Mouse (Mus musculus): ENCODE measurements around the gene Ddx39b. TPM values are rescaled to one million over a fixed set of nuclear protein-coding genes. Genes with fewer than 3 reads are reported as not detected.

The Ddx39b gene
- polyA plus RNA-seq, 1 experiment, result 18.8 TPM

GRCm38 (mm10) chr17:35239700-35240099 lies 1.8 kb upstream of the Ddx39b start:
- no peaks in the 10 kb centered on the region for H3K27me3 ChIP-seq (ENCODE audit: control insufficient read depth)
- peaks cover 21% of the 10 kb centered on the region for H3K36me3 ChIP-seq (ENCODE audit: control insufficient read depth)
- TF ChIP-seq TAL1 (IDR thresholded peaks at IDR 0.05; ENCODE audit: low read length) (no peak), GATA1 (IDR thresholded peaks at IDR 0.05; ENCODE audit: low read length) (no peak)
- H3K9me3 ChIP-seq (ENCODE audit: control insufficient read depth, low read length), result no peaks in the 10 kb centered on the region
- no peak overlapping the region for H3K4me3 ChIP-seq (replicated peaks)
- peaks cover 64% of the 10 kb centered on the region for H3K4me1 ChIP-seq (ENCODE audit: control insufficient read depth)

GRCm38 (mm10) chr17:35240384-35241304 lies 902 bp upstream of the Ddx39b start:
- Histone ChIP-seq H3K27me3 (ENCODE audit: control insufficient read depth) (no peaks in the 10 kb centered on the region), H3K9me3 (ENCODE audit: control insufficient read depth, low read length) (no peaks in the 10 kb centered on the region), H3K36me3 (ENCODE audit: control insufficient read depth) (peaks cover 30% of the 10 kb centered on the region), H3K4me1 (ENCODE audit: control insufficient read depth) (peaks cover 65% of the 10 kb centered on the region), H3K4me3 (replicated peaks) (peak overlapping the region; percentile 82)
- no peak for TF ChIP-seq GATA1 (IDR thresholded peaks at IDR 0.05; ENCODE audit: low read length)
- no peak for TF ChIP-seq TAL1 (IDR thresholded peaks at IDR 0.05; ENCODE audit: low read length)

DNA sequence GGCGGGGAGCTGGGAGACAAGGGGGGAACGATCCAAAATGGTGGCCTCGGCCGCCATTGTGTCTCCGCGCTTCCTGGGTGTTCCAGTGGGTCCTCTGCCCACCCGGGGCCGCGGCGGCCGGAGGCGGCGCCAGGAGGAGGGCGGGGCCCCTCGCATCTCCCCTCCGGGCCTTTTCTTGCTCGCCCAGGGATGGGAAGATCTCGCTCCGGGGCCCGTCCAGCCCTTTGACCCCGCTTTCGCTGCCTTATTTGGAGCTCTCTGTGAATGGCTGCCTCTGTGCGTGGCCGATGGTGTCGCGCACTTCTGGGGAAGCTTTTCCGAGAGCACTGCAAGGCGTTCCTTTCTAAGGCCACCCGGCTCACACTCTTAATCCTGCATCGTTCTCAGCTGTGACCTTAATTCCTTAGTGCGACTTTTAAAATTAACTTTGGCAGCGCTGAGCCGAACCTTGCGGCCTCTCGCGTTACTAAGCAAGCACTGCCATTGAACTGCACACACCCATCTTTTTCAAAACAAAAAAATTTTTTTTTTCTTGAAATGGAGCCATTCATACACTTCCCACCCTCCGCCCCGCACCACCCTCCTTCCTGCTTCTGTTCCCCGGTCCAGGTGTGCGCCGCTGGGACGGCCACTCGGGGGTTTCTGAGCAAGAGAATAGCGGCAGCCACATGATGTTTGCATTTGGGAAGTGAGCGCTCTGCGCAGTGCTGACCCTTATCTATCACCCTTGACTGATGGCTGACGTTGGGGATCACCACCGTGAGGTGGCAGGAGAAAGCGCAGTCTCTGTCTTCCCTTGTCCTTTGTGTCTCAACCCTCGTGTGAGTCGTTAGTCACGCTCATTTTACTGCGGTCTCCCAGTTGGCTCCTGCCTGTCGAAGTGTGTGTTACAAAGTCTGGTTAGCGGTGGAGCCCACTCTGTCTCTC lies 732 bp downstream of the Ddx39b start:
- TF ChIP-seq GATA1 (IDR thresholded peaks at IDR 0.05; ENCODE audit: low read length), result peak; percentile 82
- no peak for TF ChIP-seq TAL1 (IDR thresholded peaks at IDR 0.05; ENCODE audit: low read length)
- no peaks in the 10 kb centered on the region for H3K27me3 ChIP-seq (ENCODE audit: control insufficient read depth)
- peaks cover 47% of the 10 kb centered on the region for H3K36me3 ChIP-seq (ENCODE audit: control insufficient read depth)
- H3K4me1 ChIP-seq (ENCODE audit: control insufficient read depth), result peaks cover 61% of the 10 kb centered on the region
- no peaks in the 10 kb centered on the region for H3K9me3 ChIP-seq (ENCODE audit: control insufficient read depth, low read length)
- H3K4me3 ChIP-seq (replicated peaks), result peak overlapping the region; percentile 82

GRCm38 (mm10) chr17:35243086-35243485 lies 1.5 kb downstream of the Ddx39b start:
- H3K4me1 ChIP-seq (ENCODE audit: control insufficient read depth), result peaks cover 61% of the 10 kb centered on the region
- peak overlapping the region; percentile 82 for H3K4me3 ChIP-seq (replicated peaks)
- no peaks in the 10 kb centered on the region for H3K9me3 ChIP-seq (ENCODE audit: control insufficient read depth, low read length)
- H3K36me3 ChIP-seq (ENCODE audit: control insufficient read depth), result peaks cover 55% of the 10 kb centered on the region
- TF ChIP-seq TAL1 (IDR thresholded peaks at IDR 0.05; ENCODE audit: low read length) (no peak), GATA1 (IDR thresholded peaks at IDR 0.05; ENCODE audit: low read length) (no peak)
- no peaks in the 10 kb centered on the region for H3K27me3 ChIP-seq (ENCODE audit: control insufficient read depth)

DNA sequence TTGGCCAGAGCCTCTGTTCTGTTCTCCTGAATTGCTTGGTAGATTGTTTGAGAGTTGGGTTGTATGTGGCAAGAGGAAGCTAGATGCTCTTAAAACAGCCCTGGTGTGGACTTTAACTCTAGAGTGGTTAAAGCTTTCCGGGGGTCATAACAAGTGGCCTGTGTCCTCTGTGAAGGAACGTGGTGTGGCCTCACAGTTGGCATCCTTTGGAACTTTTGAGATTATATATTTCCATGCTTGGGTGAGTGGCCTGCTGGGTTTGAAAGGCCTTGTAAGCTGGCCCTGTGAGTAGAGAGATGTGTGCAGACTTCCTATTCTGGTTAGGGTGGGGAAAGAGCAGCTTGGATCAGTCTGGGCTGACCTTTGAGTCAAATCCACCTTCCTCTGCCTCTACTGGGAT lies 3.5 kb downstream of the Ddx39b start:
- TF ChIP-seq TAL1 (IDR thresholded peaks at IDR 0.05; ENCODE audit: low read length) (no peak), GATA1 (IDR thresholded peaks at IDR 0.05; ENCODE audit: low read length) (no peak)
- H3K9me3 ChIP-seq (ENCODE audit: control insufficient read depth, low read length), result no peaks in the 10 kb centered on the region
- H3K36me3 ChIP-seq (ENCODE audit: control insufficient read depth), result peaks cover 74% of the 10 kb centered on the region
- no peak overlapping the region for H3K4me3 ChIP-seq (replicated peaks)
- peaks cover 58% of the 10 kb centered on the region for H3K4me1 ChIP-seq (ENCODE audit: control insufficient read depth)
- no peaks in the 10 kb centered on the region for H3K27me3 ChIP-seq (ENCODE audit: control insufficient read depth)

- Histone ChIP-seq H3K9me3 (ENCODE audit: control insufficient read depth, low read length) (no peaks in the 10 kb centered on the region), H3K4me1 (ENCODE audit: control insufficient read depth) (peaks cover 49% of the 10 kb centered on the region), H3K27me3 (ENCODE audit: control insufficient read depth) (no peaks in the 10 kb centered on the region), H3K36me3 (ENCODE audit: control insufficient read depth) (peaks cover 84% of the 10 kb centered on the region), H3K4me3 (replicated peaks) (no peak overlapping the region)
- TF ChIP-seq GATA1 (IDR thresholded peaks at IDR 0.05; ENCODE audit: low read length) (no peak), TAL1 (IDR thresholded peaks at IDR 0.05; ENCODE audit: low read length) (no peak)
Observed at GRCm38 (mm10) chr17:35245731-35246623, 4.4 kb downstream of the Ddx39b start.

DNA sequence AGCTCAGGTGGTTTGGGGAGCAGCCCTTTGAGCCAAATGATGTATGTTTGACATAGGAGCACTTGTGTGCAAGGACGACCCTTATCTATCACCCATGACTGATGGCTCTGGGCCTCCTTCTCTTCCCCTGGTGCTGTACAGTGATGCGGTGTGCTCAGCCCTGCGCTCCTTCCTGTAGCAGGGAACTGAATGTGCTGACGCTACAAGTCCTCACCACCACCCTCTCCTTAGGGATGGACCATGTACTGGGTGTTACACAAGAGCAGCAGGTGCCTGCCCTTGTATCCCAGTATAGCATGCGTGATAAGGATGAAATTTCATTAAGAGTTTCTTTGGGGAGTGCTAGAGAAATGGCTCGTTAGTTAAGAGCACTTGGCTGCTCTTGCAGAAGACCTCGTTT lies 5.6 kb downstream of the Ddx39b start:
- TF ChIP-seq GATA1 (IDR thresholded peaks at IDR 0.05; ENCODE audit: low read length) (no peak), TAL1 (IDR thresholded peaks at IDR 0.05; ENCODE audit: low read length) (no peak)

DNA sequence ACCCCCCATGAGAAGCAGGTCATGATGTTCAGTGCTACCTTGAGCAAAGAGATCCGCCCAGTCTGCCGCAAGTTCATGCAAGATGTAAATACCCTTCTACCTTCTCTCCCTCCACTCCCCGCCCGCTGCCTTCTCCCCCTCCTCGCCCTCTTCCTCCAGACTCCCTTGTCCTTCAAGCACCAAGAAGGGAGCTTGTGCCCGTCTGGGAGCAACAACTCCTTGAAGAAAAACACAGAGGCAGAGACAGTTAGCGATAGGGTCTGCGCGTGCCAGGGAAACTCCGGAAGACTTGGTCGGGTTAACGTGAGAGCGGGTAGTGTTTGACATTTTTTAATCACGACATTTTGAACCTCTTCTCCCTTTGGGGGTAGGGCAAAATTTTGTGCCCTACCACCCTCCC lies 7.4 kb downstream of the Ddx39b start:
- no peak overlapping the region for H3K4me3 ChIP-seq (replicated peaks)
- no peaks in the 10 kb centered on the region for H3K27me3 ChIP-seq (ENCODE audit: control insufficient read depth)
- H3K36me3 ChIP-seq (ENCODE audit: control insufficient read depth), result peaks cover 99% of the 10 kb centered on the region
- H3K9me3 ChIP-seq (ENCODE audit: control insufficient read depth, low read length), result no peaks in the 10 kb centered on the region
- H3K4me1 ChIP-seq (ENCODE audit: control insufficient read depth), result peaks cover 29% of the 10 kb centered on the region
- TF ChIP-seq TAL1 (IDR thresholded peaks at IDR 0.05; ENCODE audit: low read length), result no peak
- TF ChIP-seq GATA1 (IDR thresholded peaks at IDR 0.05; ENCODE audit: low read length), result no peak

More for the DNA sequence above, 5.6 kb downstream of the Ddx39b start:
- Histone ChIP-seq H3K4me3 (replicated peaks) (no peak overlapping the region), H3K27me3 (ENCODE audit: control insufficient read depth) (no peaks in the 10 kb centered on the region), H3K36me3 (ENCODE audit: control insufficient read depth) (peaks cover 94% of the 10 kb centered on the region), H3K9me3 (ENCODE audit: control insufficient read depth, low read length) (no peaks in the 10 kb centered on the region), H3K4me1 (ENCODE audit: control insufficient read depth) (peaks cover 44% of the 10 kb centered on the region)
